Mouse (Mus musculus) liver, embryonic 14.5 days (tissue): ENCODE measurements at regions not wholly inside any gene's neighbourhood (a gene's known extent, or its start where the extent isn't known, plus 50 kb on each side); places are given as distances from the start of the nearest gene placed in this dataset.

Experiments used
- CTCF ChIP-seq: IDR thresholded peaks from 2 replicates; pipeline ENCODE4 v1.5.1; 2016; ENCODE audit warnings: antibody characterized with exemption, low read depth, control low read depth
- EP300 ChIP-seq: IDR thresholded peaks from 2 replicates; pipeline ENCODE4 v1.6.1; 2016; ENCODE audit warnings: antibody characterized with exemption, low read depth

DNA sequence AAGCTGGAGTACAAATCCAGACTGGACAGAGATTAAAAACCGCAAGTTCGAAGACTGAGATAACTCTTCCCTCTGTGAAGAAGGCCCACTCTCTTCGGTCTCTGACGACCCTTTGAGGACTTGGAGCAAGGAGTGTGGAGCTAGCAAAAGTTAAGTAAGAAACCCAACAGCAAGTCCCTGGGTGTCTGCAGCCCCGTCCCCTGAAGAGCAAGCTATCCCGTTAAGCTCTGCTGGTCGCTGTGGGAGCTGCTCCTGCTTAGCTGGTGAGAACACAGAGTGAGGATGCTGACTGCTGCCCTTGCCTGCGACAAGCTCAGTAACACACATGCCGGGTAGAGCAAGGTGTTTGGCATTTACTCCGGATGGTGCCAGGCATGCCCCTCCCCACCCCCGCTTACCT lies 115.2 kb upstream of the Pja1 start:
- TF ChIP-seq CTCF (no peak), EP300 (no peak)
